Mouse (Mus musculus) urinary bladder, postnatal 10 days (tissue): Measurements from ENCODE around the gene Dnah11.
"Not testable (repeated sequence)": the region's sequence is repeated elsewhere in the genome, so short reads cannot be mapped to it uniquely, and the experiment has no call there.

ENCODE experiments used
- DNase-seq: peaks from one replicate; pipeline ENCODE4 v3.0.0; 2022; ENCODE audit warnings: low spot score

Gene Dnah11

GRCm38 (mm10) chr12:117973712-117974111, 225.1 kb downstream of the Dnah11 start:
- DNase-seq: no peak

- DNase-seq: no peak
Measured at GRCm38 (mm10) chr12:117962698-117963097, 236.1 kb downstream of the Dnah11 start.

GRCm38 (mm10) chr12:117959213-117959612, 239.6 kb downstream of the Dnah11 start:
- no peak for DNase-seq

- no peak for DNase-seq
Measured at GRCm38 (mm10) chr12:117946823-117947704, 251.8 kb downstream of the Dnah11 start.

DNA sequence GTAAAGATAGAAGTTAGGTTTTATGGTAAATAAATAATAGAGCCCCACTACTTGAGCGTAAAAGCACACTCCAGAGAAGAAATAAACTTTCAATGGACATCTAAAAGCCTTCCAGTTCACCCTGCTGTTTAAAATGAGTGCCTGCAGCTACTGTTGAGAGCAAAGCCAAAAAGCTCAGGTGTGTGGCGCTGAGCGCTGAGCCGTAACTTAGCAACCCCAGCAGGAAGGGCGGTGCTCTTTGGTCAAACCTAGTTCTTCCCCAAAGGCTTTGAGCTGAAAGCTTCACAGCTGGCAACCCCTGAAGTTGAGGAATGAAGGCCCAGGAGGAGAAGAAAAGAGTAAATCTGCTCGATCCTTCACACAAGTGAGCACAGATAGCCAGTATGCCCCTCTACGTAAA, 256.9 kb downstream of the Dnah11 start:
- no peak for DNase-seq

DNA sequence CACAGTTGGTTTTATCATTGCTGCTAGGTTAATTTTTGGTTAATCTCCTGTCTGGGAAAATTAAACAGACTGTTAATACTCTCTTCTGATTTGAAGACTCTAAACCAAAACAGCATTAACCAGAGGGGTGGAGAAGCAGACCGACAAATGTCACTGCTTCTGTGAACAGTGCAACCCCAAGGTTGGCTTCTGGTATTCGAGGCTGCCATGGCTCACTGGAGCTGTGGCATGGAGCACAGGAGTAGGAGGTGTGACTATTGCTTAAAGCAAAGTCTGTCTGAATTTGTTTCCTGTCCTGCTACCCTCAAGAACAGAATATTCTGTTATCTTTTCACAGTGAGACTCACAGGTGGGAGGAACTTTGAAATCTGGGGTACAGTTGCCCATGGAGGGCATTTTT, 260.6 kb downstream of the Dnah11 start:
- no peak for DNase-seq

DNA sequence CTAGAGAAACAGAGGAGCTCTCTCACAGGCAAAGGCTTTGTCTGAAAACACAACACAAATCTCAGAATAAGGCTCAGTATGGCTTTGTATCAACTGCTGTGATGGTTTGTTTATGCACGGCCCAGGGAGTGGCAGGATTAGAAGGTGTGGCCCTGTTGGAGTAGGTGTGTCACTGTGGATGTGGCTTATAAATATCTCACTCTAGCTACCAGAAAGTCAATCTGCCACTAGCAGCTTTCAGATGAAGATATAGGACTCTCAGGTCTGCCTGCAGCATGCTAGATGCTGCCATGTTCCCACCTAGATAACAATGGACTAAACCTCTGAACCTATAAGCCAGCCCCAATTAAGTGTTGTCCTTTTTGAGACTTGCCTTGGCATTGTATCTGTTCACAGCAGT, 266.8 kb downstream of the Dnah11 start:
- DNase-seq: no peak

DNA sequence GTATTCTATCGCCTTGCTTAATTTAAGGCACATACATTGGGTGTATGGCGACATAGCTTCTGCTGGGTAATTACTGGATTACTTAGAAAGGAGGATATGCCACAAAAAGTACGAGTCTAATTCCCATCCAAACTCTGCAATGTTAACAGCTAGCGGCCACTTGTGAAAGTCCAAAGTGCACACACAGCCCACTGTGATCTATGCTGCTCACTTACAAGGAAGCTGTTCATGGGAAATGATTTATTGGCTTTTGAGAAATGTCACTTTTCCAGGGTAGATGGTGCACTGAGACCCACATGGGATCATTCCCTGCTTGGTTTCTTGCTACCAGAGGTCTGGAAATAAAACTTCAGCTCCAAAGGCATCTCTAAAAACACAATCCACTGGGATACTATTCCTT, 269.1 kb downstream of the Dnah11 start:
- no peak for DNase-seq

DNA sequence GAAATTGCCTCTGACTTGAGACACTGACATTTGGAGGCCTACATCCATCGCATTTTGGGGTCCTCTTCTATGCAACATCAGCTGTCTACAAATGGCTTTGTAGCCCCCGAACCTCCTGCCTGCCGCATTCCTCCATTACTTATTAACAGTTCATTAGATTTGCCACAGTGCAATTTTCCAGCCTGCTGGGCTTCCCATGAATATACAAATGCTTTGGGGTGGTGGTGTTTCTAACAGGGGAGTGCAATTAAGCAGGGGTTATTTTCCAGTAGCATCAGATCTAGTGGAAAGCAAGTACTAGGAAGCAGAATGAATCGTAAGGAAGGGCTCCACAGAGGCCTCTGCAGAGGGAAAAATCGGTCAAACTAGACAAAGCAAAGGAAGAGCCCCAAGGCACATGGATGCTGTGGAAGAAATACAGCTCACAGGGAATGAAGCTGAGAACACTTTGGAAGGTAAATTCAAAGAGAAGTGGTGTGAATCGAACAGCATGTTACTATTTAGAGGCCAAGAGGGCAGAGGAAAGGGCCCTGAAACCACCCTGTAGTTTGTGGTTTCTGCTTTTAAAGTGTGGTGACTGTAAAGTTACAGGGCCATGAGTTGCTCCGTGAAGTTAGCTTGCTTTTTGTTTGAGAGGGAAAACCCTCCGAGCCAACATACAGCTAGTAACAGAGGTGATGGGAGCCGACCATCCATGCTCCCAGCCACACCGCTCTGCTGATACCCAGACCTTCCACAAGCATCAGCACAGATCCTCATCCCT, 282.8 kb downstream of the Dnah11 start:
- DNase-seq: no peak

DNA sequence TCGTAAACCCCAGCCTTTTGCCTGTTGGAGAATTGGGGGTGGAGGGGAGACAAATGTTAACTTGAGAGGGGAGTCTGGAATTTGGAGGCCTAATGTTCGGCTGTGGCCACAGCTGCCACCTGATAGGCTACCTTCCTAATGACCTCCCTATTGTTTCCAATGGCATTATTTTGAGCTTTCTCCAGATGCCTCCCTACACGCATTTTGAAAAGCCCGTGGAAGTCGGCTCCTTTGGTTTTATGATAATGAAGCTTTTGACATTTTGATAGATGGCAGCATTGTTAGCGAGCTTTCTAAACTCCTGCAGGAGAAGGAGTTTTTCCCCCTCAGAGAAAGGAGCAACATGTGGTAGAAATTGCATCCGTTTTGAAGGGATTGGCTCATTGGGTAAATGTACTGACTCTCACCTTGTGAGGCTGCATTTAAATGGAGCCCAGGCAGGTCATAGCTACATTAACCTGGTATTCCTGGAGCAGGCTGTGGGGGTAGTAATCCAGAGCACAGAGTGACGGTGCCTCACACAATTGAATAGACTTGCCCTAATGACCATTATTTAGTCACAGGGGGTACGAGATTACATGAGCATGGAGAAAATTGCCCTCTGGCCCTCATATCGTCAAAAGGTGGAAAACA, 284.1 kb downstream of the Dnah11 start:
- DNase-seq: no peak

DNA sequence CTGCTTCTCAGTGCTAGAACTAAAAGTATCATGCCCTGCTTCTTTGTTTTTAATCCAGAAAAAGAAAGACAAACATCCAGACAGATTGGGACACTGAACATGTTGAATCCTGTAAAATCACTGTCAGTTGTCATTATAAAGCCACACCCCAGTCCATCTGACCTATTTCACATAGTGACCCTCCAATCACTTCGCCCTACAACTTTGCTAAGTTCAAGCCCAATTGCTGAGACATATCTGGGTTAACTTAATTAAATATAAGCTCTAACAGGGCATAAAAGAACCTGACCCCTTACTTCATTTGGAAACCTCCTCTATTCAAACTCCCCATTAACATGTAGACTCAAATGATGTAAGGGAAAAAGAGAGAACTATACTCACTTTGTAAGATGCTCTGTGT, 287.4 kb downstream of the Dnah11 start:
- no peak for DNase-seq

GRCm38 (mm10) chr12:117905232-117905840, 293.5 kb downstream of the Dnah11 start:
- DNase-seq: not testable (repeated sequence)

- DNase-seq: no peak
Measured at GRCm38 (mm10) chr12:117903671-117904070, 295.2 kb downstream of the Dnah11 start.

GRCm38 (mm10) chr12:117901352-117901751, 297.5 kb downstream of the Dnah11 start:
- not testable (repeated sequence) for DNase-seq

GRCm38 (mm10) chr12:117900798-117901197, 298.0 kb downstream of the Dnah11 start:
- DNase-seq: not testable (repeated sequence)

DNA sequence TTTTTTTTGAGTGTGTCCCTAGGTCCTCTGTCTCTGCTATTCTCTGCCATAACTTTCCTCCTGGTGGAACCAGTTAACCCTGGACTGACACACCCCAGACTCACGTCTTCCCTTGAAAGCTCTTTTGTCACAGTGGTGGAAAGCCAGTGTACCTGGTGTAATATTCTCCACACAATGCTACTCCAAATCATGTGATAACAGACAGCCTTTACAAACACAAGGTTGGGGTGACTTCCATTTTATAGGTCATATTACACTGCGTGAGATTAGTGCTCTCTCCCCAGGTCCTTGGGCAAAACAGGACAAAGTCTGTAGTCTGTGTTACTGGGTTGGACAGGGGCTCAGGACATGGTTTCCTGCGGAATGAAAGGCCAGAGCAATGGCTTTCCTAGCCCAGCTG, 311.4 kb downstream of the Dnah11 start:
- DNase-seq: no peak

DNA sequence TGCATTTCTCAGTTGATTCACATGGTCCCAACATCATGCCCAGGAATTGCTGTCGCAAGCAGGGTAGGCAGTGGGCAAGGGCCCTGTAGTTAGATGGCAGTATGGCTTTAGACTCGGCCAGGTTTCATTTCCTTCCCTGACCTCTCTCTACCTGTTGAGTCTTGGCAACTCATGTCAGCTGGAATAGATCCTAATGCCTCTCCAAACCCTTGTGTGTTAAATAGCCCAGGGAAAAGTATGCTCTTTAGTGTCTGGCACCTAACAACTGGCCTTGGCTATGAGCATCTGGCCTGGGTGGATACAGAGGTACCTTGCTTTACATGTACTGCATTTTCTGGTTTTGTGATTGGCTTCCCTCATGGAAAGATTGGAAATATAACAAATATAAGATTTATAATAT, 314.2 kb downstream of the Dnah11 start:
- no peak for DNase-seq

DNA sequence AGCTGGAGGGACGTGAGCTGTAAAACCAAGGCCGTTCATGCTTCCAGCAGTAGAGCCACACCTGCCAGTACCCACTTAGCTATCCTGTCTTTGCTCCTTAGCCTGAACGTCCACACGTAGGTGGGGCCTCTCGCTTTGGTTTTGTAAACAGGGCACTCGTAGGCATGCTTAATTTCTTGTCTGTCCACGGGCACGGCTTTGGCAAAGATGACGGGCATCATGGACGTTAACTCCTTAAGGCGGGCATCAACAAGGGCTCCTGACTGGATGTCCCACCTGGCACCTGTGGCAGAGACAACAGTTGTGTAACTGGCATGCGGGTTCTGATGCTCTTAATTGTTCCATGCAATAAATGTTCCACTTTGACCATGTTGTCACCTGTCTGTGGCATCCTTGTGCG, 320.5 kb downstream of the Dnah11 start:
- no peak for DNase-seq

- DNase-seq: no peak
Measured at GRCm38 (mm10) chr12:117872265-117872664, 326.6 kb downstream of the Dnah11 start.

GRCm38 (mm10) chr12:117867708-117868564, 330.9 kb downstream of the Dnah11 start:
- DNase-seq: no peak

GRCm38 (mm10) chr12:117862655-117863054, 336.2 kb downstream of the Dnah11 start:
- DNase-seq: no peak
